Mouse (Mus musculus) central nervous system, embryonic 14 days (tissue): ENCODE data around the gene Olfr459. TPM values are rescaled to one million over a fixed set of nuclear protein-coding genes. Genes with fewer than 3 reads are reported as not detected.

Experiments used
- polyA plus RNA-seq: library from polyadenylated mRNA; depleted of rRNA; stranded (reverse); fragments of >200 nt; gene quantifications from 2 replicates; pipeline ENCODE4 v1.2.3, GENCODE M21; 2012; rRNA removed

The Olfr459 gene
- not detected in 2 replicates for polyA plus RNA-seq

DNA sequence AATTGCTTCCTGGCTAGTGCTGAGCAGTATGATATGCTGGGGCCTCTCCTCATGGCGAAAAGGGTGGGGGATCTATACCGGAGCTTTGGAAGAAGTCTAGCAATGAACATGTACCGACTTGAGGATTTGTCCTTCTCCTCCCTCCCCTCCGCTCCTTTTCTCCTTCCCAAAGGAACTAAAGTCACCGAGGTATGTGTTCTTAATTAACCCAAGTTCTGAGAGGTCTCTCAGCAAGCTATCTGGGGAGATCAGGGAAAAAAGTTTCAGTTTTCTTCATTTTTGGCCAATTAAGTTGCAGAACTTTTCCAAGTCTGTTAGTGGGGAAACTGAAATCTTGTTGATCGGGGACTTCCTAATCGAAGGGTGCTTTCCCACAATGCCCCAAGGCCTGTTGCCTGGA, at the start of gene Olfr459:
Olfr459 (minus strand) TSS at position 101 of the 400 bp plus-strand sequence.

Other genes with a start within 250 kb of the Olfr459 start
- 33.5 and 40.0 TPM in 2 replicates for gene Ephb6, start 169.7 kb downstream of the Olfr459 start, polyA plus RNA-seq
- 0.04 and 0.19 TPM in 2 replicates for gene Trpv6, start 138.8 kb downstream of the Olfr459 start, polyA plus RNA-seq
- gene Trpv5, start 94.4 kb downstream of the Olfr459 start, polyA plus RNA-seq: not detected in 2 replicates
- gene Llcfc1, start 90.7 kb downstream of the Olfr459 start, polyA plus RNA-seq: not detected in 2 replicates
- 0.63 and 0.71 TPM in 2 replicates for gene Kel, start 70.8 kb downstream of the Olfr459 start, polyA plus RNA-seq
- not detected in 2 replicates for gene Pip, start 72.4 kb upstream of the Olfr459 start, polyA plus RNA-seq
- not detected in 2 replicates for gene Sval2, start 77.8 kb upstream of the Olfr459 start, polyA plus RNA-seq
- gene Sval1, start 176.5 kb upstream of the Olfr459 start, polyA plus RNA-seq: not detected in 2 replicates
- gene Sval3, start 193.0 kb upstream of the Olfr459 start, polyA plus RNA-seq: not detected in 2 replicates